Mouse (Mus musculus) left cerebral cortex, adult 9 months (tissue): ENCODE measurements at regions not wholly inside any gene's neighbourhood (a gene's known extent, or its start where the extent isn't known, plus 50 kb on each side); places are given as distances from the start of the nearest gene placed in this dataset.
"Not testable (repeated sequence)": the region's sequence is repeated elsewhere in the genome, so short reads cannot be mapped to it uniquely, and the experiment has no call there.

ENCODE experiments used
- DNase-seq, 2 experiments: peaks; one replicate each; pipeline ENCODE4 v3.0.0; 2022; ENCODE audit warnings: low spot score in 2 of 2

GRCm38 (mm10) chr13:70003591-70003990, 201.4 kb downstream of the Med10 start:
- peak in 1 of 2 experiments; percentile 7 for DNase-seq

GRCm38 (mm10) chr13:70012123-70012522, 209.9 kb downstream of the Med10 start:
- no peak for DNase-seq

- no peak for DNase-seq
Measured at GRCm38 (mm10) chr13:70015183-70015582, 213.0 kb downstream of the Med10 start.

GRCm38 (mm10) chr13:70017535-70017934, 215.3 kb downstream of the Med10 start:
- no peak for DNase-seq

GRCm38 (mm10) chr13:70019999-70020838, 218.0 kb downstream of the Med10 start:
- DNase-seq, result no peak

- DNase-seq, result no peak
Measured at GRCm38 (mm10) chr13:70033249-70033648, 231.1 kb downstream of the Med10 start.

- no peak for DNase-seq
Measured at GRCm38 (mm10) chr13:70033763-70034162, 231.6 kb downstream of the Med10 start.

GRCm38 (mm10) chr13:70037985-70038667, 235.9 kb downstream of the Med10 start:
- DNase-seq, result no peak

GRCm38 (mm10) chr13:70057920-70058319, 255.7 kb downstream of the Med10 start:
- no peak for DNase-seq

GRCm38 (mm10) chr13:70061363-70061945, 259.3 kb downstream of the Med10 start:
- DNase-seq, result no peak

- DNase-seq, result no peak
Measured at GRCm38 (mm10) chr13:70073655-70074054, 271.5 kb downstream of the Med10 start.

GRCm38 (mm10) chr13:70075353-70075752, 273.2 kb downstream of the Med10 start:
- DNase-seq, result no peak

- DNase-seq, result no peak
Measured at GRCm38 (mm10) chr13:70081108-70081507, 278.9 kb downstream of the Med10 start.

- no peak for DNase-seq
Measured at GRCm38 (mm10) chr13:70092886-70093285, 290.7 kb downstream of the Med10 start.

GRCm38 (mm10) chr13:70093970-70094369, 291.8 kb downstream of the Med10 start:
- no peak for DNase-seq

GRCm38 (mm10) chr13:70096430-70097301, 294.5 kb downstream of the Med10 start:
- DNase-seq, result no peak

GRCm38 (mm10) chr13:70100091-70100490, 297.9 kb downstream of the Med10 start:
- not testable (repeated sequence) for DNase-seq

GRCm38 (mm10) chr13:70103021-70103420, 300.8 kb downstream of the Med10 start:
- DNase-seq, result no peak

- not testable (repeated sequence) for DNase-seq
Measured at GRCm38 (mm10) chr13:70103491-70103890, 301.3 kb downstream of the Med10 start.

- no peak for DNase-seq
Measured at GRCm38 (mm10) chr13:70103903-70104302, 301.7 kb downstream of the Med10 start.

- no peak for DNase-seq
Measured at GRCm38 (mm10) chr13:70115576-70115975, 313.4 kb downstream of the Med10 start.
